Mouse (Mus musculus): ENCODE results near the gene Ntm. TPM values are rescaled to one million over a fixed set of nuclear protein-coding genes. Genes with fewer than 3 reads are reported as not detected.

The Ntm gene
- polyA plus RNA-seq, 1 experiment from 2014 or later, result 134 TPM

DNA sequence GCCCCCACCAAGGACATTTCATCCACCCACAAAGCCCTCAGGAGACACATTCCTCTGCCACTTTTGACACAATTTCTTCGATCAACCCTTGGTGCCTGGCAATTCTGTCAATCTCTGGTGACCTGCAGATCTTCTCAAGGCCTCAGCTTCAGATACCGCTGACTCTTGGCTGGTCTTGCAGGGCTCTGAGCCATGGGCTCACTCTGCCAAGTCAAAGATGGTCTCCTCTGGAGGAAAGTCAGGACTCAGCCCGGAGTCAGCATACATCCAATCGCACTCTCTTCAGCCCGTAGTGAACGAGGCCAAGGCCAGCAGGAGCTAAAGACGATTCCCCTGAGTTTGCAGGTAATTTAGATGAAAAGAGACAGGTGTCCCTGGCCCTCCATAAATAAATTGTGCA lies 299.7 kb downstream of the Ntm start:
- Histone ChIP-seq H3K36me3 (ENCODE audit: control insufficient read depth, insufficient read depth) (no peaks in the 10 kb centered on the region), H3K4me2 (ENCODE audit: low read length) (no peak overlapping the region), H3K9me3 (ENCODE audit: control insufficient read depth, low read length) (no peaks in the 10 kb centered on the region), H3K4me1 (replicated peaks; ENCODE audit: control insufficient read depth, insufficient read depth, low read length) (peaks cover 9% of the 10 kb centered on the region; the same call in 1 of the 2 replicates), H3K4me3 (replicated peaks; ENCODE audit: low read length) (no peak overlapping the region), H3K9ac (replicated peaks; ENCODE audit: low read depth, low read length) (no peak overlapping the region), H3K27me3 (replicated peaks; ENCODE audit: control insufficient read depth, insufficient read depth, low read length) (no peaks in the 10 kb centered on the region), H3K27ac (ENCODE audit: low read length) (no peak overlapping the region)
- WGBS, result 85% methylated on average over 7 of the region's 7 CpGs
- ATAC-seq, result no peak

DNA sequence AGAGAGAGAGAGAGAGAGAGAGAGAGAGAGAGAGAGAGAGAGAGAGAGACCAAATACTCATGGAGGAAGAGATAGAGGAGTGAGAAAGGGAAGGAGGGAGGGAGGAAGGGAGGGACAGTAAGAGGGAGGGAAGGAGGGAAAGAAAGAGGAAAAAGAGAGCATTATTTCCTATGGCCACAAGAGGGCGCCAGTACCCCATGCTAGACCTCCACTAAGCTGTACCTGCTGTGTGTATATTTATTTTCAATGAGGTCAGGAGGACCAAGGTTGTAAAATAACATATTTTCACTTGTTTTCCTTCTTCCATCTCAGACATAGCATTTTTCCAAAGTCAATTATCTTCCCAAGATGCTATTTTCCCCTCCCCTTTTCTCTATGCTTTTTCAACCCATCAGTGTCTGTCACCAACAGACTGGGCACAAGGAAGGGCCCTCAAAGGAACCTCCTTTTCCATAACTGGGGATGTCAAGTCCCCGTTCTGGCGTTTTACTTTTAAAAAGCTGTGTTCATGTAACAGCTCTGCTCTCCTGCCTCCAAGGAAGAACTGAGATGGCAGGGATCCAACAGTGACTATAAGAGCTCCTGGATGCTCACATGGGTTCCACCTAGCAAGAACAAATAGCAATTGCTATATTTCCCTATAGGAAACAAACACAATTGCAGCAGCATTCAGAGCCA lies 301.3 kb downstream of the Ntm start:
- 14% methylated on average over 3 of the region's 3 CpGs for WGBS
- no peaks in the 10 kb centered on the region for H3K36me3 ChIP-seq (ENCODE audit: control insufficient read depth, insufficient read depth)
- H3K4me1 ChIP-seq (replicated peaks; ENCODE audit: control insufficient read depth, insufficient read depth, low read length), result peaks cover 12% of the 10 kb centered on the region
- H3K9ac ChIP-seq (replicated peaks; ENCODE audit: low read depth, low read length), result no peak overlapping the region
- H3K4me3 ChIP-seq (replicated peaks; ENCODE audit: low read length), result no peak overlapping the region
- H3K27ac ChIP-seq (ENCODE audit: low read length), result no peak overlapping the region
- no peaks in the 10 kb centered on the region for H3K27me3 ChIP-seq (replicated peaks; ENCODE audit: control insufficient read depth, insufficient read depth, low read length)
- H3K9me3 ChIP-seq (ENCODE audit: control insufficient read depth, low read length), result no peaks in the 10 kb centered on the region
- no peak overlapping the region for H3K4me2 ChIP-seq (ENCODE audit: low read length)
- peak; percentile 67 for ATAC-seq

DNA sequence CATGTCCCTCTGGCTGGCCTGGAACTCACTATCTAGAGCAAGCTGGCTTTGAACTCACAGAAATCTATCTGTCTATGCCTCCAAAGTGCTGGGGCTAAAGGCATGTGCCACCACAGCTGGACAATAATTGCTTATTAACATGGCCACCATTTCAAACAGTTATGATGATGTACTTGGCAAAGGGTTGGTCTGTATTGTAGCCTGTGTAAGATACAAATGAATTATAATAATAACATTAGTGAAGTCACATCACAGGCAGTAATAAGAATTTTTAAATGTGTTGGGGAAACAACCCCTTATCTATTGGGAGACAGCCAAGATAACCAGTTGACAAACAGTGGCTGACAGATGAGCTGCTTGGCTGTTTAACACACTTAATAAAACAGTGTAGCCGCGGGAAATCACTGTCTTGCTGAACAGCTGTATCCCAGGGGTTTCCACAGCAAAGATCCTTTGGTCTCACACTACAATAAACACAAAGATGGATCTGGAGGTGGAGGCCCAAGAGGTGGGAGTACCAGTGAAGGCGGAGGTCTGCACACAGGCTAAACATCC lies 302.8 kb downstream of the Ntm start:
- ATAC-seq, result no peak
- no peak overlapping the region for H3K27ac ChIP-seq (ENCODE audit: low read length)
- no peak overlapping the region for H3K4me3 ChIP-seq (replicated peaks; ENCODE audit: low read length)
- H3K27me3 ChIP-seq (replicated peaks; ENCODE audit: control insufficient read depth, insufficient read depth, low read length), result no peaks in the 10 kb centered on the region
- no peak overlapping the region for H3K4me2 ChIP-seq (ENCODE audit: low read length)
- 72% methylated on average over 3 of the region's 3 CpGs for WGBS
- H3K4me1 ChIP-seq (replicated peaks; ENCODE audit: control insufficient read depth, insufficient read depth, low read length), result peaks cover 12% of the 10 kb centered on the region
- H3K36me3 ChIP-seq (ENCODE audit: control insufficient read depth, insufficient read depth), result no peaks in the 10 kb centered on the region
- H3K9me3 ChIP-seq (ENCODE audit: control insufficient read depth, low read length), result no peaks in the 10 kb centered on the region
- H3K9ac ChIP-seq (replicated peaks; ENCODE audit: low read depth, low read length), result no peak overlapping the region

DNA sequence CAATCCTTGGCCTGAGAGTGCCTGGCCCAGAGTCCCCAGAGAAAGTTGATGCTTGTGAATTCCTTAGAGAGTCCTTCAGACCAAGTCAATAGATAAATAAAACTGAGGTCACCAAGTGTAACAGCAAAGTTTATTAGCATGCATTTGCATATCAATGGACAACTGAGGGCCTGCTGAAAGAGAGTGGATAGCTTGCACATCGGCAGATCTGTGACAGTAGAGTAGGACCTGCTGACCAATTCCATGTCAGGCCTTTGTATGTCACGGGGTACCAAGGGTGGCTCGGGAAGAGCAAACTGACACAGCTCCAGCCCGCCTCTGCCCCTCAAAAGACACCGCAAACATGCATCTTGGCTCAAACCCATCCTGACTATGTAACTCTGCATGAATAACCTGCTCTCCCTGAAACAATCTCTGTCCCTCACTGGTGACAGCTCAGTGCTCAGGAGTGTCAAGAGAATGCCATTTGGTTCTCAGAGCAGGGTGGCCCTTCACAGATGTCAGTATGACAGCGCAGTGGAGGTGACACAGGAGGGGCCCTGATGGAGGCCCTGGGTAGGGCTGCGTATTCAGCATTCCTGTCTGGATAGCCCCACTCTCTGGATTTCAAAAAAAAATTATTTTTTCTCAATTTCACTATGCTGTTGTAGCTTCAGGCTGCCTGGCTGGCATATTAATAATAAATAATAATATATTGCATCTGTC lies 305.0 kb downstream of the Ntm start:
- Histone ChIP-seq H3K9ac (replicated peaks; ENCODE audit: low read depth, low read length) (no peak overlapping the region), H3K4me2 (ENCODE audit: low read length) (no peak overlapping the region), H3K4me1 (replicated peaks; ENCODE audit: control insufficient read depth, insufficient read depth, low read length) (peaks cover 12% of the 10 kb centered on the region), H3K36me3 (ENCODE audit: control insufficient read depth, insufficient read depth) (no peaks in the 10 kb centered on the region), H3K4me3 (replicated peaks; ENCODE audit: low read length) (no peak overlapping the region), H3K27me3 (replicated peaks; ENCODE audit: control insufficient read depth, insufficient read depth, low read length) (no peaks in the 10 kb centered on the region), H3K27ac (ENCODE audit: low read length) (no peak overlapping the region), H3K9me3 (ENCODE audit: control insufficient read depth, low read length) (no peaks in the 10 kb centered on the region)
- 37% methylated on average over 7 of the region's 7 CpGs for WGBS
- ATAC-seq, result no peak; the same call in 1 of the 2 replicates

DNA sequence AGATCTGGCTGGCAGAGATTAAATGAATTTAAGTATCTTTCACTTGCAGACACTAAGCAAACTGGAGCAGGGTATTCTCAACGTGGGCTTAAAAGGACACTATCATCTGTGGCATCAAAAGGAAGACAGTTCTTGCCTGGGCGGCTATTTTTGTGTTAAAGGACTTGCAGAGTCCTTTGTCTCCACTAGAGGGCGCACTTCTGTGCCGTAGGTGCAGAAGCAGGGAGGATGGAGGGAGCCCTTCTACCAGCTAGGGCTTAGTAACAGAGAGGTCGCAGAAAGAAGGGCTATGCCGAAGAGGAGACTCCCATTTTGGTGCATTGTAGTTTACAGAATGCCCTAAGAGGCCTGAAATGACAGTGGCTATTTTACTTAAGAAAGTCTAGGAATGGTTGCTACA lies 308.1 kb downstream of the Ntm start:
- H3K4me2 ChIP-seq (ENCODE audit: low read length), result no peak overlapping the region
- no peak overlapping the region for H3K9ac ChIP-seq (replicated peaks; ENCODE audit: low read depth, low read length)
- H3K9me3 ChIP-seq (ENCODE audit: control insufficient read depth, low read length), result no peaks in the 10 kb centered on the region
- H3K4me3 ChIP-seq (replicated peaks; ENCODE audit: low read length), result no peak overlapping the region
- 12% methylated on average over 6 of the region's 6 CpGs for WGBS
- H3K4me1 ChIP-seq (replicated peaks; ENCODE audit: control insufficient read depth, insufficient read depth, low read length), result peaks cover 12% of the 10 kb centered on the region
- H3K27ac ChIP-seq (ENCODE audit: low read length), result no peak overlapping the region
- no peak for ATAC-seq
- H3K27me3 ChIP-seq (replicated peaks; ENCODE audit: control insufficient read depth, insufficient read depth, low read length), result no peaks in the 10 kb centered on the region
- no peaks in the 10 kb centered on the region for H3K36me3 ChIP-seq (ENCODE audit: control insufficient read depth, insufficient read depth)

DNA sequence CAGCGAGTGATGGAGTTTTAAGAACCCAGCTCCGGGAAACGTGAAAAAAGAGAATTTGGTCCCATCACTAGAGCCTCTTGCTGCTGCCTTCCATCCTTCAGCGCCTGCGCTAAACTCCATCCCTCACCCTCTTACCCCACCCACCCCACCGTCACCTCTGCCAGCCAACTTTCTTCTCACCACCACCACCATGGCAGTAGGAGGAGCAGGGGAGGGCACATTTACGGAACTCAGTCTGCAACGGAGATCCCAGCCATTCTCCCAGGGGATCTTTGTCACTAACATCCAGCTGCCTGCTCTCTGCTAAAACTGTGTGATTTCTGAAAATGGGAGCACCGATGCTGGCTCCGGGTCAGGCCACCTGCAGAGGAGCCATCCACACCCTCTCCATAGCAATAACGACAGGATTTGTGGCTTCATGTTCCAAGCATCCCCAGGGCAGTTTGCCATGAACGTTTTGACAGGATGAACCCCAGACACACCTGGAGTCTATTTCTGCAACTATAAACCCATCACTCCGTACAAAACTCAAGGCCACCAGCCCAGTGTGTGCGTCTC lies 309.2 kb downstream of the Ntm start:
- 74% methylated on average over 14 of the region's 14 CpGs for WGBS
- no peaks in the 10 kb centered on the region for H3K36me3 ChIP-seq (ENCODE audit: control insufficient read depth, insufficient read depth)
- H3K27me3 ChIP-seq (replicated peaks; ENCODE audit: control insufficient read depth, insufficient read depth, low read length), result no peaks in the 10 kb centered on the region
- no peak for ATAC-seq
- no peak overlapping the region for H3K4me2 ChIP-seq (ENCODE audit: low read length)
- no peak overlapping the region for H3K27ac ChIP-seq (ENCODE audit: low read length)
- H3K9ac ChIP-seq (replicated peaks; ENCODE audit: low read depth, low read length), result no peak overlapping the region
- no peak overlapping the region for H3K4me3 ChIP-seq (replicated peaks; ENCODE audit: low read length)
- H3K4me1 ChIP-seq (replicated peaks; ENCODE audit: control insufficient read depth, insufficient read depth, low read length), result peaks cover 7% of the 10 kb centered on the region
- H3K9me3 ChIP-seq (ENCODE audit: control insufficient read depth, low read length), result no peaks in the 10 kb centered on the region

DNA sequence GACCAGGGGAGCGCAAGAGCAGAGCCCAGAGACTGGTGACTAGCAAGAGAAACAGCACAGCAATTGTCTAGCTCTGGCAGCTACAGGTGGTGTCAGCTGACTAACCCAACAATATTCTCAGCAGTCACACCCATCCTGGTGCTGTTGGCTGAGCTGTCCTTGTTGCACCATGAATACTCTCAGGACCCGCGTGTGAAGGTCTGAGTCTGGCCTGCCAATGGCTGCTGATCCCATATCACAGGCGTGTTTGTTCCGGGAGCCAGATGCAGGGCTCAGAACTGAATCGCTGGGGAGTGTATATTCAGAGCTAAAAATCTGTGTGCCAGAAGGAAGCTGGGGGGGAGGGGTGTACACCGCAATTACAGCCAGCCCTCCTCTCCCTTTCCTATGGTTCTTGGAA lies 310.1 kb downstream of the Ntm start:
- WGBS, result 84% methylated on average over 7 of the region's 7 CpGs
- H3K27ac ChIP-seq (ENCODE audit: low read length), result no peak overlapping the region

DNA sequence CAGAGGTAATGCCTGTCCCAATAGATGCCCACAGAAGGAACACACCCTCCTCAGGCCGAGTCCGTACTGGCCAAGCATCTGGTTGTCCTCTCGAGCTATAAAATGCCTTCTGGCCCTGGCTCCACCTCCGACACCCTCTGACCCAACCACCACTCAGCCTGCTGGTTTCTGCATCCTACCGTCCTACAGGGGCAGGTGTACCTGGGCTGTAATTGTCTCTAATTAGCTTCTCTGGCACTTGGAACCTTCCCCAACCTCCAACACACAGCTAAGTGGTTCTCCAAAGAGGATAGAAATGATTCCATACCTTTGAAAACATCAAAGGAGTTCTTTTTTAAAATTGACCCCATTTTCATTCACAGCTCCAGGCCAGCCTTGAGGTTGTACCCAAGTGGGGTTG lies 311.1 kb downstream of the Ntm start:
- no peaks in the 10 kb centered on the region for H3K27me3 ChIP-seq (replicated peaks; ENCODE audit: control insufficient read depth, insufficient read depth, low read length)
- no peaks in the 10 kb centered on the region for H3K4me1 ChIP-seq (replicated peaks; ENCODE audit: control insufficient read depth, insufficient read depth, low read length)
- 77% methylated on average over 5 of the region's 5 CpGs for WGBS
- H3K36me3 ChIP-seq (ENCODE audit: control insufficient read depth, insufficient read depth), result no peaks in the 10 kb centered on the region
- no peaks in the 10 kb centered on the region for H3K9me3 ChIP-seq (ENCODE audit: control insufficient read depth, low read length)
- H3K4me2 ChIP-seq (ENCODE audit: low read length), result no peak overlapping the region
- H3K27ac ChIP-seq (ENCODE audit: low read length), result no peak overlapping the region
- no peak overlapping the region for H3K9ac ChIP-seq (replicated peaks; ENCODE audit: low read depth, low read length)
- no peak for ATAC-seq
- H3K4me3 ChIP-seq (replicated peaks; ENCODE audit: low read length), result no peak overlapping the region

More for the DNA sequence above, 310.1 kb downstream of the Ntm start:
- Histone ChIP-seq H3K4me3 (replicated peaks; ENCODE audit: low read length) (no peak overlapping the region), H3K27me3 (replicated peaks; ENCODE audit: control insufficient read depth, insufficient read depth, low read length) (no peaks in the 10 kb centered on the region), H3K4me1 (replicated peaks; ENCODE audit: control insufficient read depth, insufficient read depth, low read length) (no peaks in the 10 kb centered on the region; the same call in 1 of the 2 replicates), H3K9me3 (ENCODE audit: control insufficient read depth, low read length) (no peaks in the 10 kb centered on the region), H3K36me3 (ENCODE audit: control insufficient read depth, insufficient read depth) (no peaks in the 10 kb centered on the region), H3K4me2 (ENCODE audit: low read length) (no peak overlapping the region), H3K9ac (replicated peaks; ENCODE audit: low read depth, low read length) (no peak overlapping the region)
- no peak for ATAC-seq

DNA sequence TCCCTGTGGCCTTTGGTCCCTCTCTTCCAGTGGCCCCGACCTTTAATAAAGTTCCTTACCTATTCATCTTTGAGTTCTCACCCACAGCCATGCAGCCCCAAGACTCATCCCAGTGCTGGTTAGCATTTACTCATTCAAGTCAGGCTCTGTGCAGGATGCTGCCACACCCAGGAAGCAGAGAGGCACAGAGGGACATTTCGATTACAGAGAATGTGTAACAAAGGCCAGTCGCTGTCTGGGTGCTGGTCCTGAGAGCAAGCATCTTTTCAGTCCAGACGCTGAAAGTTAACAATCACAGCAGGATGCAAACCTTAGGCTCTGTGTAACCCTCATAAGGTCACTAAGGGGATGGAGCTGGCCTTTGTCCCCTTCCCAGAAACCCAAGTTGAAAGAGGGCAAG lies 311.7 kb downstream of the Ntm start:
- Histone ChIP-seq H3K27ac (ENCODE audit: low read length) (no peak overlapping the region), H3K9ac (replicated peaks; ENCODE audit: low read depth, low read length) (no peak overlapping the region), H3K4me3 (replicated peaks; ENCODE audit: low read length) (no peak overlapping the region), H3K4me2 (ENCODE audit: low read length) (no peak overlapping the region), H3K36me3 (ENCODE audit: control insufficient read depth, insufficient read depth) (no peaks in the 10 kb centered on the region), H3K27me3 (replicated peaks; ENCODE audit: control insufficient read depth, insufficient read depth, low read length) (no peaks in the 10 kb centered on the region), H3K4me1 (replicated peaks; ENCODE audit: control insufficient read depth, insufficient read depth, low read length) (no peaks in the 10 kb centered on the region), H3K9me3 (ENCODE audit: control insufficient read depth, low read length) (no peaks in the 10 kb centered on the region)
- 63% methylated on average over 4 of the region's 4 CpGs for WGBS
- ATAC-seq, result no peak
